Mouse (Mus musculus) limb, embryonic 10.5 days (tissue): Measurements from ENCODE around the gene Pds5b. TPM values are rescaled to one million over a fixed set of nuclear protein-coding genes. Genes with fewer than 3 reads are reported as not detected.
A peak's percentile ranks its signal among the peaks of the same experiment; 100 is the strongest.
"Not testable (repeated sequence)": the region's sequence is repeated elsewhere in the genome, so short reads cannot be mapped to it uniquely, and the experiment has no call there.

ENCODE experiments used
- DNase-seq: peaks from one replicate; pipeline ENCODE4 v3.0.0-alpha.2; 2017; ENCODE audit warnings: low spot score
- H3K27ac ChIP-seq: fragments of 300-500 bp; sonication (generic); 2 replicates; pipeline ENCODE4 v1.5.1; 2016; ENCODE audit warnings: mild to moderate bottlenecking
- H3K27me3 ChIP-seq: fragments of 300-500 bp; sonication (generic); 2 replicates; pipeline ENCODE4 v1.6.1; 2016; ENCODE audit warnings: low read depth, mild to moderate bottlenecking; ENCODE audit not compliant: poor library complexity, severe bottlenecking
- H3K36me3 ChIP-seq: fragments of 300-500 bp; sonication (generic); 2 replicates; pipeline ENCODE4 v1.6.1; 2016; ENCODE audit warnings: mild to moderate bottlenecking, moderate library complexity
- H3K4me1 ChIP-seq: fragments of 300-500 bp; sonication (generic); 2 replicates; pipeline ENCODE4 v1.6.1; 2016
- H3K4me3 ChIP-seq: fragments of 300-500 bp; sonication (generic); 2 replicates; pipeline ENCODE4 v1.5.1; 2016; ENCODE audit warnings: mild to moderate bottlenecking, moderate library complexity
- H3K9me3 ChIP-seq: fragments of 300-500 bp; sonication (generic); replicated peaks from 2 replicates; pipeline ENCODE4 v1.6.1; 2016; ENCODE audit warnings: mild to moderate bottlenecking
- WGBS: fragments of 180-500 bp; shearing (Covaris S2); methylation state at CpG from one replicate; pipeline ENCODE4 v1.1.7; 2016; 5-methylcytosine and 5-hydroxymethylcytosine counted together
- polyA plus RNA-seq: library from polyadenylated mRNA; unstranded; fragments of >200 nt; fragmentation: Nextera tagmentation; extraction: Ambion mirVana; gene quantifications from 2 replicates; pipeline ENCODE4 v1.2.1, GENCODE M21; 2016

Pds5b gene
- polyA plus RNA-seq, 1 experiment from 2014 or later = 43.0 TPM

DNA sequence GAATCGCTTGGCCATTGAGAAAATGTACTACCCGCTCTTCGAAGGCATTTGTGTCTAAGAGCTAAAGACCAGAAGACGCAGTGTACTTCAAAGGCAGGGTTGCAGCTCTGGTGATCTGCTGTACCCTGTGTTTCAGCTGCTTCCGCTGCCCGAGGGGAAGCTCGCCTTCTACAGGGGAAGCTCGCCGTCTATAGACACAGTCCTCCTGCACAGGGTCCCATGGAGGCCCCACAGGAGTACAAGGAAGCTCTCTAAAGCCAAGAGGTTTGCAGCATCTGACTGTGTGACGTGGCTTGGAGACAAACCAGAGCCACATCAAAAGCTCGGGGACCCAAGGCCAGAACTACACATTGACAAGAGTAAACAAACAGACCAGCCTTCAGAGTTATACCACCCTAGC lies 167.1 kb downstream of the Pds5b start:
- Histone ChIP-seq H3K27me3 (no peaks in the 10 kb centered on the region), H3K36me3 (0 out of 2 replicates have a peak, but pooled peaks cover 2% of the 10 kb centered on the region), H3K27ac (peak overlapping the region; percentile 85), H3K4me3 (peak overlapping the region; percentile 21), H3K9me3 (peaks cover 5% of the 10 kb centered on the region), H3K4me1 (peaks cover 23% of the 10 kb centered on the region)
- DNase-seq = peak; percentile 51
- 35% methylated on average over 11 of the region's 11 CpGs for WGBS

GRCm38 (mm10) chr5:150845961-150846360 lies 172.4 kb downstream of the Pds5b start:
- WGBS = 94% methylated on average over 6 of the region's 6 CpGs
- no peaks in the 10 kb centered on the region for H3K36me3 ChIP-seq
- no peak for DNase-seq
- peaks cover 3% of the 10 kb centered on the region for H3K4me1 ChIP-seq
- no peak overlapping the region for H3K4me3 ChIP-seq
- H3K9me3 ChIP-seq = no peaks in the 10 kb centered on the region
- no peak overlapping the region for H3K27ac ChIP-seq
- H3K27me3 ChIP-seq = no peaks in the 10 kb centered on the region

DNA sequence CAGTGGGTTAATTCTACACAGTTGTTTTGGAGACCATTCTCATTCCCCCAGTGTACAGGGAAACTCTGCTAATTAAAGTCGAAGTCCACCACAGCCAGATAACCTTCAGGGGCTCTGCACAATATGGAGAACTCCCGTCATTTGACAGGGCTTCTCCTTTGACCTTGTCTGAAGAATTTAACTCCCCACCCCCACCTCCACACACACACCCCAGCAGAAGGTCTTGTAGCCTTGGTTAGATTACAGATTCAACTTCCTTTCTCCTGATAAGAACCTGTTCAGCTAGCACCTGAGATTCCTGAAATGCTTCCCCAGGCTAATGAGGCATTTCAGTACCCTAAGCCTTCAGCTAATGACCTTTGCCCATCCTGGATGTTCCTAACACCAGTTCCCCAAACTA lies 177.3 kb downstream of the Pds5b start:
- no peaks in the 10 kb centered on the region for H3K36me3 ChIP-seq
- 51% methylated on average over 2 of the region's 2 CpGs for WGBS
- H3K27me3 ChIP-seq = no peaks in the 10 kb centered on the region
- no peak overlapping the region for H3K27ac ChIP-seq
- no peaks in the 10 kb centered on the region for H3K4me1 ChIP-seq
- H3K9me3 ChIP-seq = no peaks in the 10 kb centered on the region
- no peak overlapping the region for H3K4me3 ChIP-seq
- no peak for DNase-seq

- not testable (repeated sequence) for H3K4me3 ChIP-seq, H3K27me3 ChIP-seq, DNase-seq, H3K36me3 ChIP-seq, H3K27ac ChIP-seq, H3K9me3 ChIP-seq, H3K4me1 ChIP-seq
- 95% methylated on average over 2 of the region's 2 CpGs for WGBS
These were observed 178.6 kb downstream of the Pds5b start for GRCm38 (mm10) chr5:150852097-150852496.

DNA sequence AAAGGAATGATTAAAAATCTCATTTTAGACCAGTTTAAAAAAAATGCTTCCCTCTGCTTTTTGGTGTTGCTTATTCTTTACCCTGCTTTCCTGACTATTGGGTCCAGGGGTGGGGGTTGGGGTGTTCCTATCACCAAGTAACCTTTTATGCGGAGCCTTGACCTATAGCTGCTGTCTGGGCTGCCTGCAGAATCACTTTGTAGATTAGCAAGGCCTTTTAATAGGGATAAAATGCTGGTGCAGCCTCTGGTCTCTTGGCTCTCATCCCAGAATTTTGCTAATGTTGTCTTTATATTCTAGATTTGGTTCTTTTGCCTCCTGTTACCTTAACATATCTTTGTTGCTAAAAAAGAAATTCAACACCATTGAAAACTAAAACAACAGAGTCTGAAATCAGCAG lies 181.0 kb downstream of the Pds5b start:
- no peaks in the 10 kb centered on the region for H3K4me1 ChIP-seq
- H3K4me3 ChIP-seq = no peak overlapping the region
- no peak for DNase-seq
- WGBS = 77% methylated on average over 1 of the region's 1 CpGs
- no peaks in the 10 kb centered on the region for H3K36me3 ChIP-seq
- H3K27me3 ChIP-seq = no peaks in the 10 kb centered on the region
- no peak overlapping the region for H3K27ac ChIP-seq
- H3K9me3 ChIP-seq = no peaks in the 10 kb centered on the region

- H3K9me3 ChIP-seq = no peaks in the 10 kb centered on the region
- no peak for DNase-seq
- no peaks in the 10 kb centered on the region for H3K4me1 ChIP-seq
- no peak overlapping the region for H3K4me3 ChIP-seq
- H3K36me3 ChIP-seq = no peaks in the 10 kb centered on the region
- no peak overlapping the region for H3K27ac ChIP-seq
- H3K27me3 ChIP-seq = no peaks in the 10 kb centered on the region
- WGBS = 71% methylated on average over 5 of the region's 5 CpGs
These were observed 186.2 kb downstream of the Pds5b start for GRCm38 (mm10) chr5:150859642-150860194.

Other genes starting within 250 kb of the Pds5b start
- not detected in 2 replicates for gene Zar1l, start 155.6 kb upstream of the Pds5b start, polyA plus RNA-seq
- gene Brca2, start 151.1 kb upstream of the Pds5b start, polyA plus RNA-seq = 38.7 and 46.6 TPM in 2 replicates
- 2.4 and 2.7 TPM in 2 replicates for gene N4bp2l1, start 76.6 kb upstream of the Pds5b start, polyA plus RNA-seq
- 35.5 and 36.1 TPM in 2 replicates for gene N4bp2l2, start 7.6 kb upstream of the Pds5b start, polyA plus RNA-seq